ENCODE assay signal across 15 mouse cellular contexts in genomic region chr19:9070316-9070715, GRCm38 (mm10). TPM values are rescaled to one million over a fixed set of nuclear protein-coding genes. Genes with fewer than 3 reads are reported as not detected.
DNase-seq lines count a peak whose midpoint lies in the region; ATAC-seq and TF ChIP-seq lines count a peak whose summit lies in the region.
"Had no signal": no experiment of that assay in that cellular context is flagged by ENCODE, and none has a peak within 500 bp of the region (broad histone marks: within the 10 kb centered on the region; RNA-seq: fewer than 3 reads in every experiment).

No protein-coding gene starts in this region.

- DNase-seq in heart, postnatal 36 days = no peak
- no peak for DNase-seq in liver, postnatal 0 days
- no peak for DNase-seq in liver
- DNase-seq in cerebellum, adult 2 months = no peak

- H3K4me2 ChIP-seq in heart, embryonic 14.5 days (ENCODE audit: low read length) = no peak overlapping the region
- no peak overlapping the region for H3K4me2 ChIP-seq in liver, postnatal 0 days (ENCODE audit: low read depth, low read length)
- H3K4me2 ChIP-seq in embryonic facial prominence, embryonic 15.5 days (replicated peaks) = no peak overlapping the region
- H3K4me2 ChIP-seq in neural tube, embryonic 15.5 days = no peak overlapping the region
- H3K4me2 ChIP-seq in hindbrain, embryonic 16.5 days (ENCODE audit: low read length) = no peak overlapping the region

- H3K9me3 ChIP-seq in heart, embryonic 14.5 days (ENCODE audit: control insufficient read depth, low read length) = no peaks in the 10 kb centered on the region
- H3K9me3 ChIP-seq in liver, postnatal 0 days (ENCODE audit: low read length) = no peaks in the 10 kb centered on the region
- H3K9me3 ChIP-seq in embryonic facial prominence, embryonic 15.5 days (replicated peaks) = no peaks in the 10 kb centered on the region
- H3K9me3 ChIP-seq in neural tube, embryonic 15.5 days (replicated peaks) = no peaks in the 10 kb centered on the region
- H3K9me3 ChIP-seq in hindbrain, embryonic 16.5 days (ENCODE audit: control insufficient read depth, low read length) = no peaks in the 10 kb centered on the region

- no peak for TF ChIP-seq EP300 in liver, postnatal 0 days (IDR thresholded peaks at IDR 0.05; ENCODE audit: low read depth)

- no peak for ATAC-seq in heart, embryonic 14.5 days (ENCODE audit: insufficient number of reproducible peaks, insufficient read depth, low FRiP score, low read depth)
- ATAC-seq in liver, postnatal 0 days = no peak
- ATAC-seq in embryonic facial prominence, embryonic 15.5 days (ENCODE audit: insufficient number of reproducible peaks, low FRiP score, low TSS enrichment, low read depth) = no peak
- ATAC-seq in neural tube, embryonic 15.5 days (ENCODE audit: low FRiP score) = no peak
- ATAC-seq in hindbrain, embryonic 16.5 days = no peak
- ATAC-seq: midbrain, embryonic 16.5 days; Patski had no signal

- H3K4me1 ChIP-seq in heart, embryonic 14.5 days (ENCODE audit: control insufficient read depth in 2 of 2, insufficient read depth in 2 of 2, low read length in 2 of 2) = peaks cover 33 to 34% of the 10 kb centered on the region in 2 experiments
- H3K4me1 ChIP-seq in liver, postnatal 0 days (ENCODE audit: insufficient read depth) = peaks cover 34% of the 10 kb centered on the region
- peaks cover 52% of the 10 kb centered on the region for H3K4me1 ChIP-seq in embryonic facial prominence, embryonic 15.5 days
- peaks cover 38% of the 10 kb centered on the region for H3K4me1 ChIP-seq in neural tube, embryonic 15.5 days
- H3K4me1 ChIP-seq in cerebellum, adult 2 months (ENCODE audit: control insufficient read depth, insufficient read depth, low read length) = peaks cover 12% of the 10 kb centered on the region
- peaks cover 19% of the 10 kb centered on the region for H3K4me1 ChIP-seq in hindbrain, embryonic 16.5 days (ENCODE audit: control insufficient read depth, insufficient read depth, low read depth, low read length)

- H3K9ac ChIP-seq in heart, embryonic 14.5 days (ENCODE audit: low read length) = no peak overlapping the region
- no peak overlapping the region for H3K9ac ChIP-seq in liver, postnatal 0 days (replicated peaks)
- H3K9ac ChIP-seq in embryonic facial prominence, embryonic 15.5 days = no peak overlapping the region
- no peak overlapping the region for H3K9ac ChIP-seq in neural tube, embryonic 15.5 days (replicated peaks)
- no peak overlapping the region for H3K9ac ChIP-seq in hindbrain, embryonic 16.5 days (ENCODE audit: low read depth, low read length)

- 58% methylated on average over 2 of the region's 2 CpGs for WGBS in heart, embryonic 14.5 days
- WGBS in liver, postnatal 0 days (ENCODE audit: insufficient replicate concordance) = 80% methylated on average over 2 of the region's 2 CpGs
- WGBS in embryonic facial prominence, embryonic 15.5 days = 47% methylated on average over 2 of the region's 2 CpGs
- WGBS in neural tube, embryonic 15.5 days = 81% methylated on average over 2 of the region's 2 CpGs
- 63% methylated on average over 2 of the region's 2 CpGs for WGBS in cerebellum, adult 2 months
- 89% methylated on average over 2 of the region's 2 CpGs for WGBS in hindbrain, embryonic 16.5 days

- intact Hi-C loops in heart, postnatal 36 days (cut with DNase I) = loop anchor here (5.0 kb wide), 1 partner anchor 38 kb away; no protein-coding TSS in a partner anchor

- TF ChIP-seq POLR2A in cerebellum, adult 2 months (IDR thresholded peaks at IDR 0.05; ENCODE audit: borderline replicate concordance, insufficient read depth, low read length) = no peak

- H3K27ac ChIP-seq in heart, embryonic 14.5 days (replicated peaks in 1 of 2; ENCODE audit: control insufficient read depth in 1 of 2, insufficient read depth in 1 of 2, low read depth in 2 of 2, low read length in 2 of 2) = peak overlapping the region; percentile 1 to 74; a peak in 3 of 4 replicates
- peak overlapping the region; percentile 48; the same call in 1 of the 2 replicates for H3K27ac ChIP-seq in liver, postnatal 0 days (ENCODE audit: low read depth)
- H3K27ac ChIP-seq in embryonic facial prominence, embryonic 15.5 days (replicated peaks) = peak overlapping the region; percentile 88
- peak overlapping the region; percentile 65 for H3K27ac ChIP-seq in neural tube, embryonic 15.5 days (replicated peaks)
- no peak overlapping the region for H3K27ac ChIP-seq in cerebellum, adult 2 months (ENCODE audit: insufficient read depth, low read length)
- no peak overlapping the region for H3K27ac ChIP-seq in hindbrain, embryonic 16.5 days (ENCODE audit: low read depth, low read length)

- no peak for TF ChIP-seq CTCF in liver, postnatal 0 days (IDR thresholded peaks at IDR 0.05; ENCODE audit: low read depth)
- TF ChIP-seq CTCF in cerebellum, adult 2 months (IDR thresholded peaks at IDR 0.05; ENCODE audit: borderline replicate concordance, insufficient read depth, low read depth, low read length) = no peak

- H3K36me3 ChIP-seq in heart, embryonic 14.5 days (ENCODE audit: control insufficient read depth, insufficient read depth, low read length) = no peaks in the 10 kb centered on the region
- no peaks in the 10 kb centered on the region for H3K36me3 ChIP-seq in liver, postnatal 0 days (replicated peaks; ENCODE audit: insufficient read depth, low read length)
- H3K36me3 ChIP-seq in embryonic facial prominence, embryonic 15.5 days = no peaks in the 10 kb centered on the region
- H3K36me3 ChIP-seq in neural tube, embryonic 15.5 days = no peaks in the 10 kb centered on the region
- H3K36me3 ChIP-seq in hindbrain, embryonic 16.5 days (ENCODE audit: control insufficient read depth, insufficient read depth, low read length) = no peaks in the 10 kb centered on the region

- H3K4me3 ChIP-seq in heart, embryonic 14.5 days (ENCODE audit: control insufficient read depth in 1 of 2, insufficient read depth in 1 of 2, low read depth in 1 of 2, low read length in 2 of 2) = no peak overlapping the region
- H3K4me3 ChIP-seq in liver, postnatal 0 days (ENCODE audit: low read depth, low read length) = no peak overlapping the region
- no peak overlapping the region for H3K4me3 ChIP-seq in embryonic facial prominence, embryonic 15.5 days (replicated peaks)
- no peak overlapping the region for H3K4me3 ChIP-seq in neural tube, embryonic 15.5 days (replicated peaks)
- no peak overlapping the region for H3K4me3 ChIP-seq in cerebellum, adult 2 months (replicated peaks; ENCODE audit: insufficient read depth, low read depth, low read length)
- H3K4me3 ChIP-seq in hindbrain, embryonic 16.5 days (ENCODE audit: low read length) = no peak overlapping the region
- H3K4me3 ChIP-seq: erythroblast, embryonic 14.5 days had no signal

- no peaks in the 10 kb centered on the region for H3K27me3 ChIP-seq in heart, embryonic 14.5 days (ENCODE audit: control insufficient read depth, insufficient read depth, low read length)
- no peaks in the 10 kb centered on the region for H3K27me3 ChIP-seq in liver, postnatal 0 days (ENCODE audit: insufficient read depth, low read length)
- H3K27me3 ChIP-seq in embryonic facial prominence, embryonic 15.5 days = no peaks in the 10 kb centered on the region
- H3K27me3 ChIP-seq in neural tube, embryonic 15.5 days (replicated peaks) = no peaks in the 10 kb centered on the region
- H3K27me3 ChIP-seq in cerebellum, adult 2 months (ENCODE audit: control insufficient read depth, insufficient read depth, low read length) = no peaks in the 10 kb centered on the region
- no peaks in the 10 kb centered on the region for H3K27me3 ChIP-seq in hindbrain, embryonic 16.5 days (replicated peaks; ENCODE audit: control insufficient read depth, insufficient read depth, low read length)
- H3K27me3 ChIP-seq: Patski had no signal

RNA-seq across cellular contexts. Expression of gene Scgb1a1, which starts 17.4 kb away (rescaled TPM):
- polyA plus RNA-seq in heart, embryonic 14.5 days (2014; fragmentation: Nextera tagmentation; extraction: Ambion mirVana) = not detected in 2 replicates
- not detected for total RNA-seq in heart, postnatal 36 days (2021)
- polyA plus RNA-seq in liver, postnatal 0 days (2015; fragmentation: Nextera tagmentation; extraction: Ambion mirVana) = 0.85 and 3.7 TPM in 2 replicates
- polyA plus RNA-seq in embryonic facial prominence, embryonic 15.5 days (2015; fragmentation: Nextera tagmentation; extraction: Ambion mirVana) = 1.3 and 1.4 TPM in 2 replicates
- not detected in 2 replicates for polyA plus RNA-seq in neural tube, embryonic 15.5 days (2015; fragmentation: Nextera tagmentation; extraction: Ambion mirVana)
- polyA plus RNA-seq in cerebellum, adult 2 months (2012; rRNA removed) = not detected in 2 replicates
- not detected in 2 replicates for polyA plus RNA-seq in hindbrain, embryonic 16.5 days (2015; fragmentation: Nextera tagmentation; extraction: Ambion mirVana)
- total RNA-seq: adrenal gland, adult 18-20 months; hematopoietic stem cell, adult 5-6 weeks; left cerebral cortex, postnatal 36 days had no signal
- polyA plus RNA-seq: CD4-positive, CD25-positive, alpha-beta regulatory T cell, adult 4 months; erythroblast, embryonic 14.5 days; midbrain, embryonic 16.5 days; Patski had no signal

Comparison
In these comparisons a context has a peak if more than half of its experiments do, and no peak if none do; other contexts are left out.
1. H3K27ac ChIP-seq: peak in heart, embryonic 14.5 days (2 of 2), liver, postnatal 0 days (single experiment), embryonic facial prominence, embryonic 15.5 days (single experiment) and neural tube, embryonic 15.5 days (single experiment); none in cerebellum, adult 2 months (single experiment) and hindbrain, embryonic 16.5 days (single experiment).